Mouse (Mus musculus) megakaryocyte, embryonic 14.5 days (primary cell): Measurements from ENCODE around the gene Grip1.

Experiments
- FLI1 ChIP-seq: IDR thresholded peaks from 2 replicates; pipeline ENCODE4 v1.6.1; 2012; ENCODE audit warnings: low read length, inconsistent platforms, mixed read lengths
- GATA1 ChIP-seq: IDR thresholded peaks from 3 replicates; pipeline ENCODE4 v1.6.1; 2012; ENCODE audit warnings: mixed read lengths, low read length, inconsistent platforms, borderline replicate concordance

DNA sequence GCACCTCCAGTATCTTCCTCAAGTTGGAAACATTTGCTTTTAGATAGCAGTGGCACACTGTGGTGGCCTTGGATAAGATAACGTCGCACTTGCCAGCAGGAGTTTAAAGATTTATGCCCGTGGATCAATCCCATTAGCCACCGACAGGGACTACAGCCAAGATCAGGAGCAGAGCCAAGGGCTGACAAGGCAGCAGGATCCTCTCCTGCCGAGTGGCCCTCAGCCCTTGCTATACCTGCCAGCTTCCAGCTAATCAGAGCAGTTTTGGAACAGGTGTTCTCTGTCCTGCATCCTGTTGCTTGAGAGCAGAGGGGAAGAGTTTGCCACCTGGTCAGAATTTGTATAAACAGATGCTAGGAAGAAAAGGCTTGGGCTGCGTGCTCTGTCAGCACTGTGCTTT, 348.8 kb downstream of the Grip1 start:
- no peak for TF ChIP-seq GATA1
- no peak for TF ChIP-seq FLI1
